Mouse (Mus musculus) megakaryocyte, embryonic 14.5 days (primary cell): ENCODE data around the gene Grap2.

Experiments
- FLI1 ChIP-seq: IDR thresholded peaks from 2 replicates; pipeline ENCODE4 v1.6.1; 2012; ENCODE audit warnings: low read length, inconsistent platforms, mixed read lengths
- GATA1 ChIP-seq: IDR thresholded peaks from 3 replicates; pipeline ENCODE4 v1.6.1; 2012; ENCODE audit warnings: mixed read lengths, low read length, inconsistent platforms, borderline replicate concordance

- no peak for TF ChIP-seq FLI1
- no peak for TF ChIP-seq GATA1
Measured at GRCm38 (mm10) chr15:80697564-80697963, 125.2 kb downstream of the Grap2 start.
